Mouse (Mus musculus): ENCODE results near the gene Sdr9c7.

- TF ChIP-seq CTCF (IDR thresholded peaks at IDR 0.05; ENCODE audit: extremely low read depth, insufficient read depth, low read length) = no peak
- no peak for TF ChIP-seq POLR2A (IDR thresholded peaks at IDR 0.05; ENCODE audit: extremely low read depth, insufficient read depth, low read length)
Observed at GRCm38 (mm10) chr10:127878262-127879057, 19.9 kb upstream of the Sdr9c7 start.

Data from cortical plate, adult 2 months (tissue).